Mouse (Mus musculus): ENCODE measurements around the gene N6amt1.

The N6amt1 gene

DNA sequence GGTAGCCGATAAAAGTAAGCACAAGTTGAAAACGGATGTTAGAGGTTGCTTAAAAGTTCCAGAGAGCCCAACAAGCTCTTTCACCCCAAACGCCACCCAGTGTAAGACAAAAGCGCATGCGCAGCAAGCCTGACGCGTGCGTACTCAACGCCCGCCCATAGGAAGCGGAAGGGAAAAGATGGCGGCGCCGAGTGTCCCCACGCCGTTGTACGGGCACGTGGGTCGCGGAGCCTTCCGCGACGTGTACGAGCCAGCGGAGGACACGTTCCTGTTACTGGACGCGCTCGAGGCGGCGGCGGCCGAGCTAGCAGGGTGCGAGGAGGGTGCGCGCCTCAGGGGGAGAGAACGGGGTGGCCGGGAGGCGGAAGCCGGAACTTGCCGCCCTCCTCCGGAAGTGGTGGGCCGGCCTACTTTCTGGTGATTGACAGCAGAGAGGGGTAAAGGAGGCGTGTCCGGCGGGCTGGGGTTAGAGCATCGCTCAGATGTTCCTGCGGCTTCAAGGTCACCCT is at the start of gene N6amt1:
N6amt1 (plus strand) TSS at position 111 of the 509 bp plus-strand sequence.
- in situ Hi-C loops (cut with MboI, MseI), result no loop called here

DNA sequence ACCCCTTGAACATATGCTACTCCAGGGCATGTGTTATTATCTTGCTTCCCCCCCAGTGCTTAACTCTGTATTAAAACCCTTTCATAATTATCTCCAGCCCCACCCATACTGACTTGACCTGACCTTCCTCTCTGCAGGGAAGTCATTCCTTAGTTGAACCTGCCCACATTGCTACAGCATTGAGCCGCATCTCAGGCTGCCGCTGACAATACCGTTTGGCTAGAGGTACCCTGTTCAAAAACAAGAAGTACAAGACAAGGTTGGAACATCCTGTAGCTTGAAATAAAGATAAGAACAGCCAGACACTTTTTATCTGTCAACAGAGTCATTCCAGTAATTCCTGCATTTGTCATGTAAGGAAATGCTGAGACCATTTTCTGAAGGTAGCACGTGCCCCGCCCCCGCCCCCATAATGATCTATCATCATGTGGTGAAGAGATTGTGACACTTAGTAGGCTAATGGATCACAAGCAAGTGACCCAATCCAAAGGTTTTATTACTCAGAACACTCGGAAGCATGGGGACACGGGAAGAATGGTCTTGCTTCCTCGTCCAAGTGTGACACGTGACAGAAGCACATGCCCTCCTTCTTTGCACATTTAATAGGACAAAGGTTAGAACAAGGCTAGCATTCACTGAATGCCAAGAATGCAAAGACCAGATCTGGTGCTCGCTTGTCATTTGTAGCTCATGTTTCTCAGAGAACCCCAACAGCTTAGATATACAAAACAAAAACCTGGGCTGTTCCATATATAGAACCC is 48.6 kb upstream of the N6amt1 start:
- in situ Hi-C loops (cut with MboI, MseI), result no loop called here

DNA sequence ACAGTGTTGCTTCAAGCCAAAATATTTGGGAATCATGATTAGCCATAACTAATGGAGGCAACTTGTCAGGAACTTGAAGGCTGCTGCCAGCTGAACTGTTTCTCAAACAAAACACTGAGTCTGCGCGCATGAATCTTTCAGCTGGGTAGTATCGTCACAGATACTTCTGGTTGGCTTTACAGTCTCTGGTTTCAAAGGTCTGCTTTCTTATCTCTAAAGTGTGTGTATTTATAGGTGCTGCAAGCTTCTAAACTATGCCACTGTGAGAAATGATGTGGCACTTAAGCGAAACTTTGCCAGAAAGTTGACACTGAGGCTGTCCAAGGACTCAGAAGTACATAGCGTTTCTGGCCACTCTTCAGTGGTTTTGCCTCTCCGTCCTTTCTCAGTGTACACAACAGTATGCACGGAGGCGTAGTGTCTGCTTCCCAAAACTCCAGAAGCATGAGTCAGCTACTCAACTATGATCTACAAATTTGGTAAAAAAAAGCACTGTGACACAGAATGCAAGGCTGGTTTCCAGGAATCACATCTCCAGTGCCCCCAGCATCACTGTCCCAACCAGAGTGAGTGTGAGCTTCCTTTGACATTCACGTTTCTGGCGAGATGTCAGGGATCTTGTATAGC is 46.8 kb upstream of the N6amt1 start:
- in situ Hi-C loops (cut with MboI, MseI), result no loop called here

DNA sequence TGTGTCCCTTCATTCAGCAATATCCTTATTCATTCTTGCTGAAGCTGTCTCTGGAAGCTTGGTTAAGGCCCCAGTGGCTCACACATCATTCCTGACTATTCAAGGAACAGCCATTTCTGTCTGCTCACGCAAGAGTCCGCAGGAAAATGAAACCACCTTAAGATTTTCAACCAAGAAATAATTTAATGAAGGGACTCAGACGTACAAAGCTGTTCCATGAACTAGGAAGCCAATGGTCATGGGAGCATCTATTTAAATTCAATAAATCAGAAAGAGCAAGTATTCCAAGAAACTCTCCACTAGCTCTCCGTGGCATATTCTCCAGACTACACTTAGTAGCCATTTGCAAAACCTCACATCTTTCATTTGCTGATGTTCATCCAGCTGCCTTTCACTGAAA is 43.3 kb upstream of the N6amt1 start:
- in situ Hi-C loops (cut with MboI, MseI), result no loop called here

DNA sequence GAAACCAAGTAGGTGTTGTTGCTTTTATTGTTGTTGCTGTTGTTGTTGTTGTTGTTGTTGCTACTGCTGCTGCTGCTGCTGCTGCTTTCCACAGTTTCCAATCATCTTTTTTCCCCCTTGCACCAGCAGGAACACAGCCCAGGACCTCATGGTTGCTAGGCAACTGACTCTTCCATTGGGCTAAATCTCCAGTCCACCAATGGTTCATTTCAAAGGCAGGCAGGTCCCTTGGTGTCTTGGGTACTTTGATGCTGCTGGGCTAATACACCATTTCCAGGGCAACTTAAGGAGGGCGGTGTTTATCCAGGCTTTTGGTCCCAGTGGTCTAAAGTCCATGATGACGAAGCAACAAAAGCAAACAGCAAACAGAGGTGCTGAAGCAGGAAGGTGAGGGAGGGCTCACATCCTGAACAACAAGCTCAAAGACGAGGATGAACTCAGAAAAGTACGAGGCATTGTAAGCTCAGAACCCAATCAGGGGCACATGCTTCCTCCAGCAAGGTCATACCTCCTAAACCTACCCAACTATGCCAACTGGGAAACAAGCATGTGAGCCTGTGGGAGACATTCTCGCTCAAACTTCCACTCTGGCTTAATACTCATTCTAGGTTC is 35.7 kb upstream of the N6amt1 start:
- in situ Hi-C loops (cut with MboI, MseI), result no loop called here

DNA sequence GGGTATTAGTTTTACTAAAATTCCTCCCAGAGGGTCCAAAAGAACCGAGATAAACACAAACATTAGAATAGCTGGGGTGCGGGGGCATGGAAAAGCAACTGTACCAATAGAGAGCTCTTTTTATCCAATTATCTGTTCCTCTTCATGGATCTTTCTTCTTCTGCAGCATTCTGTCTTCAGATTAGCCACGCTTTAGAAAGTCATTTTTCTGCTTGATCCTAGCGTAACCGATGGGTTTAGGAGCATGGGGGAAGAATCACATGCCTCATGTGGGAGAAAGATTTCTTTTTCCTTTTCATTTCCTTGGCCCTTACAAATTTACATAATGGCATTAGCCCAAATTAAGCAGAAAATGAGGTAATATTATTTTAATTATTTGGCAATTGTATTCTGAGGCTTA is 35.0 kb upstream of the N6amt1 start:
- in situ Hi-C loops (cut with MboI, MseI), result no loop called here

DNA sequence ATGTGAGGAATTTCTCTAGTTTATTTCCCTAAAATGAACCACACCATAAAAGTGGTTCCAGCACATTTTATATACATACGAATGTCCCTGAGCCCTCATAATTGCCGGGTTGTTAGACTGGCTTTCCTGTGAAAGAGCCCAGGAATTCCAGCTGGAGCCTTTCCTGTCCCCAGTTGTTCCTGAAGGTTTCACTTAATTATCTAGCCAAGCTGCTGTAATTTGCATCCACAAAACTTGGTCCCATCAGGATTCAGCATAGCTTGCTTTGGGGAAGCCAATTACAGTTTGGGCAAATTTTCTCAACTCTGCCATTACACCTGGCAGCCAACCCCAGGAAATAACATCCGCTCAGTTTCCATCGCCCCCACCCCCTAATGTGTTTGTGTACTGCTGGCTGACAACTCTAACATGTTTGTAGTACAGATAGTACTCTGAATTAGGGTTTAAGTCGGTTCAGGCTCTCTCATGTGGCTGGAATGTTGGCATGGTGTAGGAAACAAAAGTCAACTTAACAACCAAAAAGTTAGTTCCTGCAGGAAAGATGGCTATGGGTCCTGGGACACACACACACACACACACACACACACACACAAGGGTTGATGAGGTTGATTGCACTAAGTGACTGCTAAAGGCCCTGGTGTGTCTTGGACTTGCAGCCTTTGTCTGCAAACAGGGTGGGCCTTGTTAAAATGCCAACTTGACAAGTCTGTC is 34.3 kb upstream of the N6amt1 start:
- in situ Hi-C loops (cut with MboI, MseI), result no loop called here

DNA sequence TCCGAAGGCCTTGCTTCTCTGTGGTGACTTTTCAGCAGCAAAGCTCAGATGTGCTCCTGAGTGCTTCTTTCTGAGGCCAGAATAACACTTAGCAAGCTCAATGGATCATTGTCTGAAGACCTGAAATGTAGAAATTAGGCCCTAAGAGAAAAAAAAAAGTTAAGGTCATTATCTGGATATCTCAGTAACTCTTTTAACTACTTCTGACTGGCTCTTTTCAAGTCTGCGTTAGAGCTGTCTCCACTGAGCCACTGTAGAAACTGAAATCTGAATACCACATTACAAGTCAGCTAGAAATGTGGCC is 33.8 kb upstream of the N6amt1 start:
- in situ Hi-C loops (cut with MboI, MseI), result no loop called here

DNA sequence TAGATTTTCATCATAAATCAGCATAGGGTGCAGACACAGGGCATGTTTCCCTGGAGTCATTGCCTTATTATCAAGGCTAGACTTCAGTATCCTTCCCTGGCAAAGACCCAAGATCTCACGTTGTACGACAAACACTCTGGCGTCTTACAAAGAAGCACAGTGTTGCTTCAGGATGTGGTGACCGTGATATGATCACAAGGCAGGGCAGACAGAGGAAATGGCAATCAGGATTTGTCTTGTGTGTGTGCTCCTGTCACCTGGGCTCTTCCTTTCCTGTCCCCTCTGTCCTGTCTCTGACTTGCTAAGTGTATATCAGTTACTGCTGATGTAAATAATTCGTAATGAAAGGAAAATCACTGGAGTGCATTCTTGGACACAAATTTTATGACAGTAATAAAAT is 29.4 kb upstream of the N6amt1 start:
- in situ Hi-C loops (cut with MboI, MseI), result no loop called here

DNA sequence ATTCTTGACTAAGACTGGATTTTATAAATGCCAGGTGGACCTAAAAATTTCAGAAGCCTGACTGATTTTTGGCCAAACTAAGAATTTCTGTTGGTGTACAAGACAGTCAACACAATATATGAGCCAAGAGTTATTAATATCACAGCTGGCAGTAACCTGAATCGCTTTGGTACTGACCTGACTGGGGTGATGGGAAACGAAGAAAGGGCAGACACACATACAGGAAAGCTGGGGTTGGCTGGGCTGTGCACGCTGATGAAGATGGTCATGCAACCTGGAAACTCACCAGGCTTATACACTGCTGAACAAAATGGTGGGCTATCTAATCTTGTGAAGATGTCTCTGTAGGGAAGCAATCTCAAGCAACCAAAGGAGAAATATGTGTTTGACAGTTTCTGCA is 24.0 kb upstream of the N6amt1 start:
- in situ Hi-C loops (cut with MboI, MseI), result no loop called here

DNA sequence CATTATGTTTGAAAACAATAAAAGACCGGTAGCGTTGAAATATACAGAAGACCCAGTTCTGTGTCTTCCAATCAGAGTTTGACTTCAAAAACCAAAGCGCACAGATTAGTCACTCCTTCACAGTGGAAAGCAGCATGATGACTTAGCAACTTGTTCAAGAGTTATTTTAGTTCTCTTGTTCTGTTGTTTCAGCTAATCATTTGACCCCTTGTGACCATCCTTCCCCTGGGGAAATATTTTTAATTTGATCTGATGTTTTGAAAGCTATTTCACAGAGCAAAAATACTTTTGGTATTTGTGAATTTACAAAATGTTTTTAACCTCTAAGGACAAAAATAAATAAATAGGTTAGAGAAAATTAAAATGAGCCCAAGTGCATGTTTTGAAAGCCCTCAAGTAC is 19.2 kb upstream of the N6amt1 start:
- in situ Hi-C loops (cut with MboI, MseI), result no loop called here

DNA sequence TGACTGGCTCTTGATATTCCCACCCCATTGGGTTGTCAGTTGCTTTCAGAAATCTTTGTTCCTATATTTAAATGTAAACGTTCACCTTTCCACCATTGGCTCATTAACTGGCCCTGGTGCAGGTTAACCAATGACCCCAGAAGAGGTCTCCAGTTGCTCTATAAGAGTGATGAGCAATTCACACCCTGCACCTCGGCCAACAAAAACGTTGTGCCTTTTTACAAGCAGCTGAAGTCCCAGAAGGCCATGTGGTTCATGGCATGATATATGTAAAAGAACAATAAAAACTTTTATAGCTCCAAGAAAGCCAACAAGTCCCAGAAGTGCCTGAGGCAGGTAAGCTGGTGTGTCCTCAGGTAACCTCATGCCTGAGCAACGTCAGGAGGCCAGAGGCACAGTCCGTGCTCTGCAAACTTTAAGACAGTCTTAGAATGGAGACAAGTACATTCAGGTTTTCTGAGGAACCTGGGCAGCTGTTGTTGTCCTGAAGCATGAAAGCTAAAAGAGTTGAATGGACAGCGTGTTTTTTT is 12.9 kb upstream of the N6amt1 start:
- in situ Hi-C loops (cut with MboI, MseI), result no loop called here

DNA sequence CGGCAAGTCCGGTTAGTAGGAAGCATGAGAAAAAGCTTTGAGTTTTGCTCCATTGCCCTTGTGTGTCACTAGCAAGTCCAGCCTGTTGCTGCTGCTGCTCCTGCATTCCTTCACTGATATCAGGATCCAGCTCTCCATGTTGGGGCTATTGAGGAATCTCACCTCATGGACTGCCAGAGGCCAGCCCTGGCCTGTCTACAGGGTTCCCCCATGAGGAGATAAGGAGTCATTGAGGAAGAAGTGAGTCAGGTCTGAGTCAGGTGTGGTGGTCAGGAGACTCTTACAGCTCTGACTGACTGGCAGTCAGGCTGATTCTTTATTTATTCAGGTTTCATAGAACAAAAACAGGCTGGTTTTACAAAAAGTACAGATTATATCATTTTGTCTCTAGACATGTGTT is 5.9 kb upstream of the N6amt1 start:
- in situ Hi-C loops (cut with MboI, MseI), result no loop called here

DNA sequence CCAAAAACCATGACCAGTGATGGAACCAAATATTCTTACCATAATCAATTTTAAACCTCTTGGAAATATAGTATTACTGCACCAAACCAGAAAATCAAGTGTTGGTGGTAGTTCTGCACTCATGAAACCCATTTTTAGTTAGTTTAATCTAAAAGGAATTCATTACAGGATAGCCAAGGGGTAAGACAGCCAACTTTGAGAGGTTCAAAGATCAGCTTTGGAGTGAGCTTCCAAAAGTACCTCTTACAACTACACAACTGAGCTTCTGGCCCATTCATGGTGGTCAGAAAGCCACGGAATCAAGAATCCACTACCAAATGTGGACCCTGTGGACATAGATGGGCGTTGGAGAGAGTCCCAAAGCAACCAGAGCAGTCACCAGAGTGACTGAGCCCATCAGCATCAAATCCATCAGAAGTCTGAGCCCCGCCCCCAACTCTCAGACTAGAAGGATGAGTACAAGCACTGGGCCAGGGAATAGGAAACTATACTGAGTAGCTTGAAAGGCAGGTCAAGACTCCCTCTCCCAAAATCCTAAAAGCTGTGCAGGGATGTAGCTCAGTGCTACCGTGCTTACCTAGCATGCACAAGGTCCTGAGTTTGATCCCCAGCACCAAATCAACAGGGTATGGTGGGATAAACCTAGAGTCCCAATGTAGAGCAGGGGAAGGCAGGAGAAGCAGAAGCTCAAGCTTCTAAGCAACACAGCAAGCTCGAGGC is 2.4 kb upstream of the N6amt1 start:
- in situ Hi-C loops (cut with MboI, MseI), result no loop called here

DNA sequence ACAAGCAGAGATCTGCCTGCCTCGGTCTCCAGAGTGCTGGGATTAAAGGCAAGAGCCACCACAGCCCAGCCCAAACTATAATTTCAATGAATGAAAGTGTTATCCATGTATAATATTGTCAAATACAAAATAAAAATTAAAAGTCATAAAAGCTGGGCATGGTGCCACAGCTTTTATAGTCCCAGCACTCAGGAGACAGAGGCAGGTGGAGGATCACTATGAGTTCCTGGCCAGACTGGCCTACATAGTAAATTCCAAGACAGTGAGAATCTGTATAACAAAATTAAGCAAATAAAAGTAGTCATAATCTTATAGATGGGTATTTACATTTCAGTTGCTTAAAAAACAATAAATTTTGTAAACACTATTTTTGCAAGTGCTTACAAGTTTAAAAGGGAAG is 380 bp upstream of the N6amt1 start:
- in situ Hi-C loops (cut with MboI, MseI), result no loop called here

DNA sequence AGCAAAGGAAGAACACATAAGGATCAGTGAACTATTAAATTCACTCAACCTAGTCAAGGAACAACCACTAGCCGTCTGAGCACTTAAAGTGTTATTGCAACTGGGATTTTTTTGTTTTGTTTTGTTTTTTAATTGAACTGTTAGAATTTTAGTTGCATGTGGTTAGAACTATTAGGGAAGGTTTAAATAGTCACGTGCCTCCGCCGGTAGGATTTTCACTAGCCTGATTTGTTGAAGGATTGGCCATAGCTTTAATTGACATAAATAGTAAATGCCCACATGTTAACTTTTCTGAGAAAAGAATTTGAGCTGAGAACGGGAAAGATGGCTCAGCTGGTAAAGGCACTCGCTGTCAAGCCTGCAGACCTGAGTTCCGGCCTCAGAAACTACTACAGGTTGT is 763 bp downstream of the N6amt1 start:
- in situ Hi-C loops (cut with MboI, MseI), result no loop called here

DNA sequence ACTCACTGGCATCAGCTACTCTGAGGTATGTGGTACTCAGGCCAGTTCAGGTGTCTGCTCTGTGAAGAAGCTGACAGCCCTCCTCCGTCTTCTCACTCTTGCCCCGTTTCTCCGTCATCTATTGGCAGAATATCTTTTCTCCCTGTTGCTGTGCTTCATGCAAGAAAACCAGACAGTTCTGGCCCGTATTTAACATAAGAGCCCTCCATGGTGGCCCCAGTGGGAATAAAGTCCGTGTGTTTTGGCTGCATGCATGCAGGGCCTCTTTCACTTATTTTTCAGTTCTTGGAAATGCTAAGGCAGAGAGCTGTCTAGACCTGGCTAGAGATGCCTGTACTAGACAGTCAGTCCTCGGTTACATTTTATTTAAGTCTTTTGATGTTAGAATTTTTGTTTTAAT is 6.1 kb downstream of the N6amt1 start:
- in situ Hi-C loops (cut with MboI, MseI), result no loop called here

DNA sequence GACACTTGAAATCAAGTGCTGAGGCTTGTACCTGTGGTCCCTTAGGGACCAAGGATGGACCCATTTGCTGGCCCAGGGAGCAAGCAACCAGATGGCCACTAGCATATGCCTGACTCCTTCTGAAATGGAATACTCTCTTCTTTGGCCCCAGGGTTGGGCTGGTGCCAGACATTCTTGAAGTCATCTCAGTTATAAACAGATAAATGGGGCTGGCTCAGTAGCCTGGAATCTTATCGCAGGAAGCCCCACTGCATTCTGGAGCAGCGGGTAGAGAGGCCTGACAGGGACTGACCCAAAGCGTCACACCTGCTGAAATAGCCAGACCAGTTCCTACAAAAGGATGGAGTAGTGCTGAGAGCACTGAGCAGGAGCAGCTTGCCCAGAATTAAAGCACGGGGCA is 10.2 kb downstream of the N6amt1 start:
- in situ Hi-C loops (cut with MboI, MseI), result no loop called here

DNA sequence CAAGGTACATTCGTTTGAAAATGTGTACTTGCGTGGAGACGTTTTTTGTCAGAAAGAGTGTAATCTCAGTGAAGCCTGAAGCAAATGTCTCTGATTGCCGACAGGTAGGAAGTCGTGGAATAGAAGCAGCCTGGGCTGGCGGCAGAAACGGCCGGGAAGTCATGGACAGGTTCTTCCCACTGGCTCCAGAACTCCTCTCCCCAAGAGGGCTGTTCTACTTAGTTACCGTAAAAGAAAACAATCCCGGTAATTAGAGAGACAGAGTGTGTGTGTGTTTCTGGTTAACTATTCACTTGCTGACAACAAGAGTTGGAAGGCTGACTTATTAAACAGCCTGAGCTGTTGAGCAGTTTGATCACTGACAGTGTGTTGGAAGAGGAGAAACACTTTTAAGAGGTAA is 12.1 kb downstream of the N6amt1 start:
- in situ Hi-C loops (cut with MboI, MseI), result no loop called here

DNA sequence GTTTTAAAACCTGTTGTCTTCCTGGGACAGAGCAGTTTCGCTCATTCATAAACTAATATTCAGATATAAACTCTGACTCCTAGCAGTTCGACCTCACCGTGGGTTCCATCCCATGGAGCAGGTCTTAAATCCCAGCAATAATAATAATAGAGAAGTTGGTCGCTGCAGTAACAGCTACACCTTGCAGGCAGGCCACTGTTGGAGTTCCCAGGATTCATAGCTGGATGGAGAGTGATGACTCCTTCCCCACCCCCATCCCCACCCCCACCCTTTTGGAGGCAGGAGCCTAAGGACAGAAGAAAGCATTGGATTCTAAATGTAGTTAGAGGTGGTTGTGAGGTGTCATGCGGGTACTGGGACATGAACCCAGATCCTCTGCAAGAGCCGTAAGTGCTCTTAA is 12.5 kb downstream of the N6amt1 start:
- in situ Hi-C loops (cut with MboI, MseI), result no loop called here

DNA sequence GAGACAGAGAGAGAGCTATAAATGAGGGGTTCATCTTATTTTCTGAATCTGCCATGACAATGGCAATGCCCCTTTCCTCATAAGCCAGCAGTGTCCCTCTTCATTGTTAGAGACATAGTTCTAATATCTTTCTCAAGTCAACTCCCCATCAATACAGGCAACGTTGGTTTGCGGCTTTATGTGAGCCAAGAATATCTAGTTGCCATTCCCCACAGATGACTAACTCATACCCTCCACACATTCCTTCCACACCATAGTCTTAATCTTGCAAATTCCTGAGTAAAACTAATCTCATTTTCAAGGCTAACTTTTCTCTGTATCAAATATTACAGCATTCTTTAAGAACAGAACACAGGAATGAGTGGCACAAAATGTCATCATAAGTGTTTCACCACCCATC is 29.0 kb downstream of the N6amt1 start:
- in situ Hi-C loops (cut with MboI, MseI), result no loop called here

DNA sequence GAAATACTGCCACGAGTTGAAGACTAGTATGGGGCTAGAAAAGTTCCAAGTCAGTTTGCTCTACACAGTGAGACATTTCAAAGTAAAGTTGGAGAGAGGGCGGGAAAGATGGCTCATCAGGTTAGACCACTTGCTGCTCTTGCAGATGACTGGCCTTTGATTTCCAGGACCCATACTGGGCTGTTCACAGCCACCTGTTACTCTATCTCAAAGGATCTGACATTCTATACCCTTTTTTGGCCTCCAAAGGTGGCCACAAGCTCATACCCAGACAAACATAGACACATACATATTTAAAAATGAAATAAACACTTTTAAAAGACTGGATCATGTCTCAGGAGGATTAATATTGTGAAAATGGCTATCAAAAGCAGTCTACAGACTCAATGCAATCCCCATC is 30.4 kb downstream of the N6amt1 start:
- in situ Hi-C loops (cut with MboI, MseI), result no loop called here

All from T-helper 1 cell (primary cell).